Mouse (Mus musculus) mouse embryonic stem cell (cell line): Measurements from ENCODE around the gene Lca5l.
"Not testable (repeated sequence)": the region's sequence is repeated elsewhere in the genome, so short reads cannot be mapped to it uniquely, and the experiment has no call there.

Source experiments
- in situ Hi-C, 2 experiments: fragments of 300-500 bp; cut with MboI; formaldehyde crosslinking; loops; 1 replicate in 1 of 2; 3 replicates in 1 of 2; pipeline ENCODE4 v1.14.3; 2019 to 2020; ENCODE audit warnings: low sequenced_read_pairs in 2 of 2, low pct_unique_long_range_greater_than_20kb in 1 of 2, mixed read lengths in 1 of 2; ENCODE audit not compliant: unreplicated experiment in 1 of 2

Lca5l gene

GRCm38 (mm10) chr16:96144748-96145109 lies 47.3 kb downstream of the Lca5l start:
- in situ Hi-C loops: not testable (repeated sequence)

- in situ Hi-C loops: no loop called here
Measured at GRCm38 (mm10) chr16:96128466-96128865, 63.6 kb downstream of the Lca5l start.

- in situ Hi-C loops: no loop called here
Measured at GRCm38 (mm10) chr16:96127657-96128344, 64.3 kb downstream of the Lca5l start, which contains the start of gene Hmgn1. Hmgn1 (minus strand) TSS chr16:96127729.

GRCm38 (mm10) chr16:96127288-96127656 lies 64.8 kb downstream of the Lca5l start:
- in situ Hi-C loops: no loop called here

GRCm38 (mm10) chr16:96126684-96127171 lies 65.3 kb downstream of the Lca5l start:
- in situ Hi-C loops: no loop called here

- in situ Hi-C loops: loop anchor here in 1 of 2 experiments (25.0 kb wide), 1 partner anchor 217 kb away; no protein-coding TSS in a partner anchor
Measured at GRCm38 (mm10) chr16:96120022-96120623, 71.9 kb downstream of the Lca5l start.

GRCm38 (mm10) chr16:96114729-96115128 lies 77.3 kb downstream of the Lca5l start:
- in situ Hi-C loops: loop anchor here (10.0 to 25.0 kb wide), 2 partner anchors 223 to 230 kb away; no protein-coding TSS in a partner anchor

GRCm38 (mm10) chr16:96112769-96113168 lies 79.3 kb downstream of the Lca5l start:
- in situ Hi-C loops: loop anchor here (10.0 to 25.0 kb wide), 2 partner anchors 225 to 232 kb away; no protein-coding TSS in a partner anchor

- in situ Hi-C loops: loop anchor here (10.0 to 25.0 kb wide), 2 partner anchors 227 to 234 kb away; no protein-coding TSS in a partner anchor
Measured at GRCm38 (mm10) chr16:96110655-96111345, 81.3 kb downstream of the Lca5l start.

GRCm38 (mm10) chr16:96109673-96110072 lies 82.4 kb downstream of the Lca5l start:
- in situ Hi-C loops: loop anchor here (10.0 to 25.0 kb wide), 2 partner anchors 228 to 235 kb away; no protein-coding TSS in a partner anchor
